Mouse (Mus musculus) heart, adult 2 months (tissue): ENCODE data around the gene Car7. TPM values are rescaled to one million over a fixed set of nuclear protein-coding genes. Genes with fewer than 3 reads are reported as not detected.
A peak's percentile ranks its signal among the peaks of the same experiment; 100 is the strongest.

Source experiments
- DNase-seq, 2 experiments: peaks; one replicate each; pipeline ENCODE4 v3.0.0; 2021
- H3K27ac ChIP-seq: fragments of 200-600 bp; 2 replicates; pipeline ENCODE4 v1.8.1; 2022
- H3K27me3 ChIP-seq: fragments of 200-500 bp; 2 replicates; pipeline ENCODE4 v1.6.1; 2012; ENCODE audit warnings: mild to moderate bottlenecking, low read length, inconsistent platforms, mixed read lengths; ENCODE audit not compliant: control insufficient read depth, insufficient read depth
- H3K36me3 ChIP-seq: fragments of 200-500 bp; 2 replicates; pipeline ENCODE4 v1.6.1; 2012; ENCODE audit warnings: low read length, inconsistent platforms; ENCODE audit not compliant: control insufficient read depth, insufficient read depth
- H3K4me1 ChIP-seq: fragments of 200-500 bp; 2 replicates; pipeline ENCODE4 v1.6.1; 2011; ENCODE audit warnings: low read length; ENCODE audit not compliant: control insufficient read depth, insufficient read depth
- H3K4me3 ChIP-seq: fragments of 200-600 bp; 2 replicates; pipeline ENCODE4 v1.8.1; 2022
- H3K79me2 ChIP-seq: fragments of 200-500 bp; replicated peaks from 2 replicates; pipeline ENCODE4 v1.6.1; 2012; ENCODE audit warnings: mild to moderate bottlenecking, inconsistent platforms, low read length, moderate library complexity, mixed read lengths; ENCODE audit not compliant: control insufficient read depth, insufficient read depth
- H3K9ac ChIP-seq: fragments of 200-500 bp; 2 replicates; pipeline ENCODE4 v1.6.1; 2012; ENCODE audit warnings: low read depth, mild to moderate bottlenecking, control low read depth, inconsistent platforms, low read length, mixed read lengths
- CTCF ChIP-seq: fragments of 200-600 bp; IDR thresholded peaks from 2 replicates; pipeline ENCODE4 v1.8.1; 2022; ENCODE audit warnings: antibody characterized with exemption, mild to moderate bottlenecking, moderate library complexity
- EP300 ChIP-seq: fragments of 200-500 bp; IDR thresholded peaks from 2 replicates; pipeline ENCODE4 v1.6.1; 2011; ENCODE audit warnings: low read depth, low read length, control low read depth; ENCODE audit not compliant: insufficient read depth
- POLR2A ChIP-seq: fragments of 200-500 bp; IDR thresholded peaks from 2 replicates; pipeline ENCODE4 v1.6.1; 2011; ENCODE audit warnings: mild to moderate bottlenecking, low read depth, low read length, control low read depth; ENCODE audit not compliant: insufficient read depth
- WGBS: fragments of 180-500 bp; shearing (Covaris S2); methylation state at CpG from one replicate; pipeline ENCODE4 v1.1.7; 2018; 5-methylcytosine and 5-hydroxymethylcytosine counted together
- intact Hi-C: fragments of 180-260 bp; cut with DNase I; formaldehyde crosslinking; loops from one replicate; pipeline ENCODE4 v1.15.1; 2025
- polyA plus RNA-seq: library from polyadenylated mRNA; depleted of rRNA; stranded (reverse); fragments of >200 nt; gene quantifications from 2 replicates; pipeline ENCODE4 v1.2.3, GENCODE M21; 2012
- total RNA-seq, 2 experiments: library from RNA; stranded (reverse); gene quantifications; 2 replicates each; pipeline ENCODE4 v1.2.3; 2021

The Car7 gene
- total and polyA plus RNA-seq, 3 experiments = 2.0 to 9.3 (median 2.9) TPM

- peak overlapping the region; percentile 97 for H3K27ac ChIP-seq
- 18% methylated on average over 7 of the region's 7 CpGs for WGBS
Observed at GRCm38 (mm10) chr8:104533551-104533950, 938 bp upstream of the Car7 start.

GRCm38 (mm10) chr8:104534779-104535141 is 271 bp downstream of the Car7 start:
- no peak for TF ChIP-seq EP300
- TF ChIP-seq CTCF = no peak
- no peak for TF ChIP-seq POLR2A
- Histone ChIP-seq H3K9ac (peak overlapping the region; percentile 86), H3K4me3 (peak overlapping the region; percentile 93), H3K79me2 (0 out of 2 replicates have a peak, but pooled peaks cover 1% of the 10 kb centered on the region), H3K4me1 (peaks cover 2% of the 10 kb centered on the region), H3K27me3 (no peaks in the 10 kb centered on the region), H3K27ac (peak overlapping the region; percentile 97), H3K36me3 (peaks cover 12% of the 10 kb centered on the region)
- 1% methylated on average over 9 of the region's 9 CpGs for WGBS
- intact Hi-C loops = loop anchor here (1.0 to 5.0 kb wide), 3 partner anchors 31 to 192 kb away; partner anchors contain the start of gene Ciao2b
- peak in 1 of 2 experiments; percentile 62 for DNase-seq

More at GRCm38 (mm10) chr8:104533551-104533950, 938 bp upstream of the Car7 start:
- no peak for TF ChIP-seq CTCF
- no peak for TF ChIP-seq EP300
- no peak for TF ChIP-seq POLR2A
- Histone ChIP-seq H3K27me3 (no peaks in the 10 kb centered on the region), H3K4me1 (peaks cover 2% of the 10 kb centered on the region), H3K79me2 (0 out of 2 replicates have a peak, but pooled peaks cover 1% of the 10 kb centered on the region), H3K9ac (peak overlapping the region; percentile 99), H3K36me3 (peaks cover 12% of the 10 kb centered on the region), H3K4me3 (peak overlapping the region; percentile 93)
- intact Hi-C loops = loop anchor here (5.0 kb wide), 2 partner anchors 109 to 191 kb away; partner anchors contain the start of gene Ciao2b
- no peak for DNase-seq

GRCm38 (mm10) chr8:104535378-104535777 is 889 bp downstream of the Car7 start:
- Histone ChIP-seq H3K36me3 (peaks cover 11% of the 10 kb centered on the region), H3K27me3 (no peaks in the 10 kb centered on the region), H3K27ac (peak overlapping the region; percentile 97), H3K9ac (peak overlapping the region; percentile 86), H3K4me1 (peaks cover 2% of the 10 kb centered on the region), H3K79me2 (0 out of 2 replicates have a peak, but pooled peaks cover 1% of the 10 kb centered on the region), H3K4me3 (peak overlapping the region; percentile 93)
- intact Hi-C loops = no loop called here
- 16% methylated on average over 7 of the region's 7 CpGs for WGBS
- TF ChIP-seq EP300 (no peak), CTCF (no peak), POLR2A (0 out of 2 replicates have a peak, but pooled peaks have one; percentile 16)
- peak in 1 of 2 experiments; percentile 38 for DNase-seq

GRCm38 (mm10) chr8:104536028-104536427 is 1.5 kb downstream of the Car7 start:
- Histone ChIP-seq H3K79me2 (0 out of 2 replicates have a peak, but pooled peaks cover 1% of the 10 kb centered on the region), H3K9ac (no peak overlapping the region; the same call in 1 of the 2 replicates), H3K27ac (no peak overlapping the region; the same call in 1 of the 2 replicates), H3K27me3 (peaks cover 2% of the 10 kb centered on the region), H3K4me1 (peaks cover 2% of the 10 kb centered on the region), H3K36me3 (peaks cover 11% of the 10 kb centered on the region), H3K4me3 (no peak overlapping the region)
- WGBS = 81% methylated on average over 4 of the region's 4 CpGs
- intact Hi-C loops = no loop called here
- no peak for DNase-seq
- TF ChIP-seq POLR2A (no peak), CTCF (no peak), EP300 (no peak)

GRCm38 (mm10) chr8:104538896-104539295 is 4.4 kb downstream of the Car7 start:
- H3K27ac ChIP-seq = no peak overlapping the region

GRCm38 (mm10) chr8:104539566-104539965 is 5.1 kb downstream of the Car7 start:
- no peak overlapping the region for H3K27ac ChIP-seq
- WGBS = 88% methylated on average over 2 of the region's 2 CpGs
- H3K79me2 ChIP-seq = no peaks in the 10 kb centered on the region
- intact Hi-C loops = no loop called here
- no peak overlapping the region for H3K9ac ChIP-seq
- no peak for TF ChIP-seq CTCF
- TF ChIP-seq POLR2A = no peak
- DNase-seq = no peak
- H3K4me3 ChIP-seq = no peak overlapping the region
- H3K36me3 ChIP-seq = no peaks in the 10 kb centered on the region
- peaks cover 13% of the 10 kb centered on the region for H3K4me1 ChIP-seq
- peaks cover 2% of the 10 kb centered on the region for H3K27me3 ChIP-seq

More at GRCm38 (mm10) chr8:104538896-104539295, 4.4 kb downstream of the Car7 start:
- Histone ChIP-seq H3K4me1 (peaks cover 9% of the 10 kb centered on the region), H3K9ac (no peak overlapping the region), H3K4me3 (no peak overlapping the region), H3K36me3 (no peaks in the 10 kb centered on the region), H3K79me2 (0 out of 2 replicates have a peak, but pooled peaks cover 1% of the 10 kb centered on the region), H3K27me3 (peaks cover 2% of the 10 kb centered on the region)
- TF ChIP-seq CTCF (no peak), POLR2A (no peak), EP300 (no peak)
- no peak for DNase-seq
- intact Hi-C loops = no loop called here
- 92% methylated on average over 4 of the region's 4 CpGs for WGBS
